Mouse (Mus musculus) mature B cell (primary cell): ENCODE measurements around the gene Cgnl1.

Source experiments
- in situ Hi-C: fragments of 300-500 bp; cut with MboI; formaldehyde crosslinking; loops from 2 replicates; pipeline ENCODE4 v1.14.3; 2019

Cgnl1 gene

DNA sequence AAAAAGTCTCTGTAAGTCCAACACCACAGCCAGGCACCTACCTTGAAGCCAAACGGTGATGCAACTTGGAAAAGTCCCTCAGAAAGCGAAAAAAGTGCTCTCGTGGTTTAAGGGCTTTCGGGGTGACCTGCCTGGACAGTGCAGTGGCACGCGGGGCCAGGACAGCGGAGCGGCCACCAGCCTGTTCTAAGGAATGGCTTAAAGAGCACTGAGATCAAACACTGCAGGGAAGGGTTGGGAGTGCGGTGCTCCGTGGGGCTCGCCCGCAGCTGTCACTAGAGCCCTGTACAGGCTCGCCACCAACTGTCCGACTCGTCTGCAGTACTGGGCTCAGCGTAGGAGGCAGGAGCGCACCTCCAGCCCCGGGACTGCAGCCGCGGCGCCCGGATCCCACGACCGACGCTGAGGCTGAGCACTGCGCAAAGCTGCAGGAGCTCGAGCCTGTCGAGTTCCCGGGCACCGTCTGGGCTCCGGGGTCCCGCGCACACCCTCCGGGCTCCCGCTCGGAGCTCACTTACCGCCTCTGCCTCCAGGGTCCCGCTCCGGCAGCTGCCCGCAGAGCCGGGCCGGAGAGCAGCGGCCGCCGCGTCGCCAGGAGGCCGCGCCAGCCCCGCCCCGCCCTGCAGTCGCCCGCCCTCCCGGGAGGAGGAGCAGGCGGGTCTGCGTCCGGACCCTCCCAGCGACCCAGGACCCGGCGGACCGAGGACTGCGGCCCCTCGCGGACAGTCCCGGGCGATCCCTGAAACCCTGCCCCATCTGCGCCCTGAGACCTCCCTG, at the start of gene Cgnl1:
TSS of gene Cgnl1 (minus strand) at position 612 of the 777 bp plus-strand sequence.
- in situ Hi-C loops, result no loop called here

DNA sequence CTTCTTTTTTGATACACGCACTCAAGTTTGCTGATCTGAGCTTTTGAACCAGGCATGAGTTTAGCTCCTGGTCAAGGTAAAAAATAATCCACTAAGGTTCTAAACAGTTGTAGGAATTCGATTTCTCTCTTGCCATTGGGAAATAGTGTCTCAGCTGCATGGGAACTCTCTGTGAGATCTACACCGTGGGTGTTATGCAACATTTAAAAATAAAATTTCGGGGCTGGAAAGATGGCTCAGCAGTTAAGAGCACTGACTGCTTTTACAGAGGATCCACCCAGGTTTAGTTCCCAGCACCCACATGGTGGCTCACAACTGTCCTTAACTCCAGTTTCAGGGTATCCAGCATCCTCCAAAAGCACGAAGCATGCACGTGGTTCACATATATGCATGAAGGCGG, 47.1 kb upstream of the Cgnl1 start:
- in situ Hi-C loops, result loop anchor here (10.0 kb wide), 1 partner anchor 174 kb away; no protein-coding TSS in a partner anchor

DNA sequence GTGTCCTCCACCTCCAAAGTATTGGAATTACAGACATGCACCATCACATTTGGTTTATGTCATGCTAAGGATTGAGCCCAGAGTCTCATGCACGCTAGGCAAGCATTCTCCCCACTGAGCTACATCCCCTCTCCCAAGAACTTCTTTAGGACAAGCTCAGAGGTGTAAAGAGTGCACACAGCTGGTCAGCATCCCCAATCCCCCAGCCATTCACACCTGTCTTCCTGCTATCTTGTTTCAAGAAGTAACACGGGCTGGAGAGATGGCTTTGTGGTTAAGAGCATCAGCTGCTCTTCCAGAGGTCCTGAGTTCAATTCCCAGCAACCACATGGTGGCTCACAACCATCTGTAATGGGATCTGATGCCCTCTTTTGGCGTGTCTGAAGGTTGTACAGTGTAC, 44.7 kb upstream of the Cgnl1 start:
- in situ Hi-C loops, result loop anchor here (10.0 kb wide), 1 partner anchor 171 kb away; no protein-coding TSS in a partner anchor

DNA sequence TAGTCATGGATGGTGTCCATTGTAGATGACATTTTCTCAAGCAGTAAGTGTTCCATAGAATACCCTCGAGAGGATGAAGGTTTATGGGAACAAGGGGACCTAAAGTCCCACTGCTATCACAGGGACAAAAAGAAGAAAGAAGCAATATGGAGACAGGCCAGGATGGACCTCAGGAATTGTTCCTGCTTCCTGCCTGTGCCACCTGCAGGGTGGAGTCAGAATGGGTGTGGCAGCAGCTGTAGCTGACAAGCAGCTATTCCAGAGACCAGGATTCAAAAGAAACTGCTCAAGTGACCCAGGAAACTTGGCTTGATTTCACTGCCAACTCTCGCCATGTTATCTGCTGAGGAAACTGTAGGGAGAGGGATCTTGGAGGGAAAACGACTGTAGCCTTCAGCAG, 42.2 kb upstream of the Cgnl1 start:
- in situ Hi-C loops, result loop anchor here (10.0 kb wide), 1 partner anchor 169 kb away; no protein-coding TSS in a partner anchor

DNA sequence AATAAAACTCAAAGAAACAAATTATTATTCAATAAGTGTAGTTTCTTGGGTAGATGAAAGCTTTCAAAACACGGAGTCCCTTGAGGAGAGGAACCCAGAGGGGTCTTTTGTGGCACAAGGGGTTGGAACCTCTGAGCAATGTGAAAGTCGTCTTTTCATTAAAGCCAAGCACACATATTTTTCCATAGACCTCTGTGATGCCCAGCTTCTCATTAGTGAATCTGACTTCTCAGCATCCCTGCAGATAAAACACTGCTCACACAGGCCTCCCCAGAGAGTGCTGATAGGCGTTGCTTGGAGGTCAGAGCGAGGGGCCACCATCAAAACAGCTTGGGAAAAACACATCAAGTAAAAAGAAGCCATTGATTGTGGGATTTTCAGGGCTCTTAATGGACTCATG, 41.5 kb upstream of the Cgnl1 start:
- in situ Hi-C loops, result loop anchor here (10.0 kb wide), 1 partner anchor 168 kb away; no protein-coding TSS in a partner anchor

DNA sequence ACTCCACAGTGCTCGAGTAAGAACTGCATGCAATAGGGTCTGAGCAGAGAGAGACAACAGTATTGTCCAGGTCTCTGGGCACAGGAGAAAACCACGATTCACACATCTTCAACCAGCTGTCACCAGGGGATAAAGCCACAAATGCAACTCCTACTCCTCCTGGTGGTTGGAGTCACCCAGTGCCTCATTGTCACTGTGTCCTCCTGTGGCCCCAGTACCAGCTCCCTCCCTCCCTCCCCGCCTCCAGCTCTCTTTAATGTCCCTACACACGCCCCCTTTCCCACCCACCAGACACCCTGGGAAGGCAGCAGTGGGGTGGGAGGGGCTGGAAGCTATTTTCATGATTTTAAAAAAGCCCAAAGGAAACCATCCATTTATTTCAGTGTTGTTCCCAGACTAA, 41.0 kb upstream of the Cgnl1 start:
- in situ Hi-C loops, result loop anchor here (10.0 kb wide), 1 partner anchor 168 kb away; no protein-coding TSS in a partner anchor

DNA sequence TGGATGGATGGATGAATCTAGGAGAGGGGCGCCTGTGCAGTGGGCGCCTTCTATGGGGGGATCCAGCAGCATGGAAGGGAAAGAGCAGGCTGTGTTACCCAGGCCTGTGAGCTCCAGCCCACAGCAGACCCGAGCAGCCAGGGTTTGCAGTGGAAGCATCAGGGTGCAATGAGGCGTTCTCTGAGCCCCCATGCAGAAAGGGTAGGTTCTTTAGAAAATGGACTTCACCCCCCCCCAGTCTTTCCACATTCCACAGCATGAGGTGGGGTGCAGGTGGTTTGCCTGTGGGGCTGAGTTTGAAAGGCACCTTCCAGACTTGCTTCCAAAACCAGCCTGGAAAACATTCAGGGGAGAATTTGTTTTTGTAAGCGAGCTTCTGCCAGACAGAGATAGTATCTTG, 40.0 kb upstream of the Cgnl1 start:
- in situ Hi-C loops, result loop anchor here (10.0 kb wide), 1 partner anchor 167 kb away; no protein-coding TSS in a partner anchor

DNA sequence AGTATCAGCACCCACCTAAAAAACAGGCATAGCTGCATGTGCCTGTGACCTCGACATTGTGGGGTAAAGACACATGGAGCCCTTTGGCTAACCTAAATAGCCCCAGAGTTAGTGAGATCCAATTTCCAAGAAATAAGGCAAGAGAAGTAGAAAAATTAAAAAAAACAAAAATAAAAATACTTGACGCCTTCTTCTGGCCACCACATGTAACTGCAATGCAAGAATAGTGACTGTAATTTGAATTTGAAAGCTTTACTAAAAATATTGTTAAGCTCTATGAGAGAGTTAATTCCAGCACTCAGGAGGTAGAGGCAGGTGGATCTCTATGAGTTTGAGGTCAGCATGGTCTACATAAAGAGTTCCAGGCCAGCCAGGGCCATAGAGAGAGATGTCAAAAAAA, 39.3 kb upstream of the Cgnl1 start:
- in situ Hi-C loops, result loop anchor here (10.0 kb wide), 1 partner anchor 166 kb away; no protein-coding TSS in a partner anchor

DNA sequence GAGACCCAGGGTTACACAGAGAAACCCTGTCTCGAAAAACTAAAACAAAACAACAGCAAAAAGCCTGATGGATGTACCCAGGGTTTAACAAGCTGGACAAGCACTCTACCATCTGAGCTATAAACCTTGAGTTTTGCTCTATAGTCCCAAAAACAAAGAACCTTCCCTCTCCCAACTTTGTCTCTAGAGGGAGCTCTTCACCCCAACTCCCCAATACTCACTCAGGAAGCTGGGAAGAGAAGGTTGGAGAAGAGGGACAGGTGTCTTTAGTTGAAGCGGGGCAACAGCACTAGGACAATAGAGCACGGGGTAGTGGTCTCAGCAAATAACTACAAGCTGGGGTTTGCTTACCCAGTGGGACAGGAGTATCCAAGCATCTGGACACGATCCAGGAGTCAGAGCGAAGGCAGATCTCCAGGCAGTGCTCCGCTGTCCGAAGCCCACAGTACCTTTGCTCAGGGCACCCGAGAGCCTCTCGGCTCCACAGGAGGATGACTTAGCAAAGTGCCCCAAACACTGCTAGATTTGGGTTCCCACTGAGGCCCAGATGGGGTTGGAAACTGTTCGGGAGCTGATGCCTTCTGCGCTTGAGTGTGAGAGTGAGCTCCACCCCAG, 37.3 kb upstream of the Cgnl1 start:
- in situ Hi-C loops, result no loop called here

DNA sequence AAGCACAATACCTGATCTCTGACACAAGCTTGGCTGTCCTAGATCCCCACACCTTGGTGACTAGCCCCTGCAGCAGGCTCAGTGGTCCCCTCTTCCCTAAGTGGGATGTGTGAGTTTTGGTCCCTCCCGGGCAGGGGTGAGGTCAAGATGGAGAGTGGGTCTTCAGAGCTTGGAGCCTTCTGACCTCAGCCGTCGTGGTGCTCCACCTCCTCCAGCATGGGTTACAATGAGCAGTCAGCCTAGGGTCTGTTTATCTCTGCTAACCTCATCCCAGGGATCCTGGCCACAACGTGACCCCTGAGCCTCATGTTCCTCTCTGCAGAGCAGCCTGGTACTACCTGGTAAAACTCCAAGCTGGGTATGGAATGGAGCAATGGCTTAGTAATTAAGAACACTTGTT, 36.4 kb upstream of the Cgnl1 start:
- in situ Hi-C loops, result no loop called here

DNA sequence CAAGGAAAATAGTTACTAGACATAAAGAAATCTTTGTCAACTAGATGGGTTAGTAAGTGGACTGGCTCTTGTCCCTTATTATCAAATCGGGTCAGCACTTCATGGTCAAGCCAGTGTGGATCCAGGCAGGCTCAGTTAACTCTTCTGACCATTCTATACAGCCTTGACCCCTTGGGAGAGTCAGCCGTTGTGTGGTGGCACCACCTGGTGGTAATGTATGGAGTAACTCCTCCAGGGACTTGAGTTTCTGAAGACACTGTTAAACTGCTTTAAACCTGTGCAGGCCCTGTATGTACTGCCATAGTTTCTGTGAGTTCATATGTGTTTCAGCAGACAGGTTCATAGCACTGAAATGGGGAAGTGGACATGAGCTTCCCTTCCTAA, 35.0 kb upstream of the Cgnl1 start:
- in situ Hi-C loops, result no loop called here

DNA sequence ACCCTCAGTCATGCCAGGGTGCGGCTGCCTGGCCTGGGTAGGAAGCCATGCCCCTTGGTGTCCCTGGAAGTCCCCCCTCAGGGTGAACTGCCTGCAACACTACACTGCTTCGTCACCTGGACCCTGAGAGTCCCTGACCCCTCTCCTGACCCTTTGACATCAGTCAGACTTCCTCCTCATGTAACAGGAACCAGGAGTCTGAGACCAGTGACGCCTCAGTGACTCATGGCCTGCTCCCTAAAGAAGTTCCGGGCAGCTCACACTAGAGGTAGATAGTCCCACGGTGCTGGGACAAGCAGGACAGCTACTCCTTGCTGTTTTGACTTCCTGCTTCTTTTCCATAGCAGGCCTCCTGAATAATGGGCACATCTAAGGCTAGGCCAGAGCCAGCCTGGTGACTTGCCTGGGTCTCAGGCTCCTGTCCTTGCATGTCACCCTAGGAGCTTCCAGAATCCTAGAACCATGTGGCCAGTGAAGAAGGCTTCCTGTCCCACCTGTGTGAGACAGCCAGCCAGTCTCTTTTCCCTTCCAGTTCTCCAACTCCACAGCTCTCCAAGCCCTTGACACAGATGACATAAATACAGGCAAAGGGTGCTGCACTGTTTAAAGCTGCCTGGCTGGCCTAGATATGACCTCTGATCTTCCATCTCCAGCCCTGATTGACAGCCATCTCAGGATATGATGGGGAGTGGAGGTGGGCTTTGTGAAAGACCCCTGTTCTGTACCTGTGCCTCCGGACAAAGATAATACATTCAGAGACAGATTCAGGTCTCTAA, 34.4 kb upstream of the Cgnl1 start:
- in situ Hi-C loops, result no loop called here

DNA sequence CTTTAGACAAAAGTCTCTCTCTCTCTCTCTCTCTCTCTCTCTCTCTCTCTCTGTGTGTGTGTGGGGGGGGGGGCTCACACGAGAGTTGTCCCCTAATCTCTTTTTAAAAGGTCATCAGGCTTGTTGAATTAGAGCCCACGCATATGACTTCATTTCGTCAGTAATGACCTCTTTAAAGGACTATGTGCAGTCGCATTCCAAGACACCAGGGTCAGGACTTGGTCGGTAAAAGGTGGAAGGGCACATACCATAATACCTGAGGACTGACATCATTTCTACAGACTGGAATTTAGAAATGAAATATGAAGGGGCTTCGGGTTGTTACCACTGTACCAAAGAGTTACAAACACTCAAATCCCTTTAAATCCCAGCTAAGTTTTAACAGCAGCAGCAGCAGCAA, 32.7 kb upstream of the Cgnl1 start:
- in situ Hi-C loops, result no loop called here

DNA sequence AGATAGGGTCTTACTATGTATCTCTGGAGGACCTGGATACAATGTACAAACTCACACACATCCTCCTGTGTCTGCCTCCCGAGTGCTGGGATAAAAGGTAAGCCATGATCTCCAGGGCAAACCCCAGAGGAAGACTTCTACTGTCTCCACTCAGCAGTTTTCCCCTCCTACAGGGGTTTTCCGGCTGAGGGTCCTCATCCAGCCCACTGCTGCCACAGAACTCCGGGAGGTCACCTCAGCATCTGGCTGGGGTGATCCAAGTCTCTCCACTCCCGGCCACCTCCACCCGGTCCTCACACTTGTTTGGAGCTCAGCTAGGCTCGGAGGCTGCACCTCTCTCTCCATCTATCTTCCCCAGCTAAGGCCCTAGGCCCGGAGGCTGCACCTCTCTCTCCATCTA, 31.9 kb upstream of the Cgnl1 start:
- in situ Hi-C loops, result no loop called here

DNA sequence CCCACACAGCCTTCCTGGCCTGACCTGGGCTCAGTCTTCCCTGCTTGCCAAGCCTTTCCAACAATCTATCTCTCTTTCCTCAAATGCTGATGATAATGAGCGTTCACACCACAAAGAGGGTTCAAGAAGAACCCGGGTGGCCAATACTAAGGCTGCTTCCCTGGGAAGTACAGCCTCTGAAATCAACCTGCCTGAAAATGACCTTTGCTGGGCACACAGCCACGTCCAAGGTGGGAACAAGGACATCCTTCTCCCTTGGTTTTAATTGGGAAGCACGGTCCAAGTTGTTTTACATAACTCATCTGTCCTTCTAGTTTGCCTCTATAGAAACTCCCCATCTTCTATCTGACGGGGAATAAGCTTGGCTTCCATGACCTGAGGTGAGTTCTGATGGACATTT, 28.2 kb upstream of the Cgnl1 start:
- in situ Hi-C loops, result no loop called here

DNA sequence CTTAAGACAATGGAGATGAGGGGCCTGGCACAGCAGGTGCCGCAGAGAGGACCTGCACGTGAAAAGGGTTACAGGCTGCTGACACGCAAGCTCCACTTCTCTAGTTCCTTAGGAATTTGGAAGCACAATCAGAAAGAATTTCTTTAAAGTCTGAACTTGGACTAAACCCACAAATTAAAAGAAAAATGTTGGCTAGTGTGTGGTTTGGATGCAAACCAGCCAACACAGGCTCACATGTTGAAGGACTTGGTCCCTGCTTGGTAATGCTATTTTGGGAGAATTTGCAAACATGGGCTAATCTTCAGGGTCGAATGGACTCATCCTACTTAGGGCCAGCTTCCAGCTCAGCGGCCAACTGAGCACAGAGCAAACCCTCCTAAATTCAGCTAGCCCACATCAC, 26.8 kb upstream of the Cgnl1 start:
- in situ Hi-C loops, result no loop called here

DNA sequence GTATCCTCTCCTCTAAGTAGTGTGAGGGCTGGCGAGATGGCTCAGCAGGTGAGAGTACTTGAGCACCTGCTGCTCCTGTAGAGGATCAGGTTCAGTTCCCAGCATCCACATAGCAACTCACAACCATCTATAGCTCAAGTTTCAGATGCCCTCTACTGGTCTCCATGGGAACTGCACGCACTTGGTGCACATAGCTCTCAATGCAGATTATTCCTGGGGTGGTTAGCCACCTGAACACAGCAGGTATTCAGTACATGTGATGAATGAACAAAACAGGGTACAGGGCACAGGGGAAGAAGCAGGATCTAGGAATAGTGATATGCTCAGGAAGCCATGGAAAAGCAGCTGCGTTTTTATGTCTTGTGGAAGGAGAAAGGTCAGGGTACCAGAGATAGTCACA, 6.0 kb upstream of the Cgnl1 start:
- in situ Hi-C loops, result no loop called here

DNA sequence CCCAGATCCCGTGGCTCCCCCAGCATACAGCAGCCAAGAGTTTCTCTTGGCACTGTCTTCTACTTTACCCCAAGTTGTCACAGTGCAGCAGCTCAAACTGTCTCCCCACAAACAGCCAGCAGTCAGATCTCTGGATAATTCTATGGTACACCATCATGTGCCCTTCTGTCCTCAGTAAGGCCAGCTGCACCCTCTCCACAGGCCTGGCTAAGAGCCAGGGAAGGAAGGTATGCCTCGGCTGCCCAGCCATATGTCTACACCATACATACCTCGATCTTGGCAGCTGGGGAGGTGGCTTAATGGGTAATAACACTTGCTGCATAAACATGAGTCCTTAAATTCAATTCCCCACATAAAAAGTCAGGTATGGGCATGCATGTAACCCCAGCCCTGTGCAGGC, 4.9 kb upstream of the Cgnl1 start:
- in situ Hi-C loops, result no loop called here

DNA sequence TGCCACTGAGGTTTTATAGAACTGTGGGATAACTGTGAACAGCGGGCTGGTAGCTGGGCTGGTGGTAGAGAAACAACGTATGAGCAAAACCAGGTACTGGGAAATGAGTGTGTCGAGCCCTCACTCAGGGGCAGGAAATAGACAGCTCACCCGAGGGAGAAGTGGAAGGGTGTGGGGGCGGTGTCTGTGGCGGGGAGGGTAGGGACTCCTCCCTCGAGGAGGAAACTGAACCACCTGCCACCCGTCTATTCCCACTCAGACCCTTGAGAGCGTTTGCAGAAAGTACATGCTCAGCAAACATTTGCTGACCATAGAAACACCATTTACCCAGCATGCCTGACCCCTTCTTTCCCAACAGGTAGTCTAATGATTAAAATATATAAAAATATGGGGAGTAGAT, 2.2 kb upstream of the Cgnl1 start:
- in situ Hi-C loops, result no loop called here

DNA sequence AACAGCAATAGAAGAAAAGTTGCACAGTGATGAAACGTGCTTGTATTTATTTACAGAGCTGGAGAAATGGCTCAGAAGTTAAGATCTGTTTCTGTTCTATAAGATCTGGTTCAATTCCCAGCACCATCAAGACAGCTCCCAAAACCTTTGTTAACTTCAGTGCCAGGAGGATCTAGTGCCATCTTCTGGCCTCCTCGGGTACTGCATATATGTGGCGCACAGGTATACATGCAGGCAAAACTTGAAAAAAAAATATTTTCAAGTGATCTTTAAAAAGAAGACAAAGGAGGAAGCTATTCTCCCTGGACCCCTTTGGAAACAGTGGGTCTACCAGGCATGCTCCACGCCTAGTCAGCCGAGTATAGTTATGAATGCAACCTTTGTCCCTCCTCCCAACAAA, 936 bp upstream of the Cgnl1 start:
- in situ Hi-C loops, result no loop called here

DNA sequence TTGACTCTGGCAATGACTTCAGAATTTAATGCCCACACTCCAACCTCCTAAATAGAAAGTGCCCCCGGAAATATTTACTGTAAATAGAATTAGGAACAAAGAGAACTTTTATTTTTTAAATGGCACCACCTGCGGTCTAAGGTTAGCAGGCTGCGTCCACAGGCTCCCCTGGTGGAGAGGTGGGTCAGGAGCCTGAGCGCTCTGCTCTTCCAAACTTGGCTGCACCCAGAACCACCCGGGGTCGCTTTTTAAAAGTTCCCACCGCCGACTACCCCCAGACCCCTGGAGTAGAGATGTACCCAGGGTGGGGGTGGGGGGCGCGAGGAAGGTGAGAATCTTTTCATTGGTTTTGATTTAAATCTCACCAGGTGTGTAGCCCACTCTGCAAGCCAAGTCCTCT, 918 bp downstream of the Cgnl1 start:
- in situ Hi-C loops, result no loop called here

DNA sequence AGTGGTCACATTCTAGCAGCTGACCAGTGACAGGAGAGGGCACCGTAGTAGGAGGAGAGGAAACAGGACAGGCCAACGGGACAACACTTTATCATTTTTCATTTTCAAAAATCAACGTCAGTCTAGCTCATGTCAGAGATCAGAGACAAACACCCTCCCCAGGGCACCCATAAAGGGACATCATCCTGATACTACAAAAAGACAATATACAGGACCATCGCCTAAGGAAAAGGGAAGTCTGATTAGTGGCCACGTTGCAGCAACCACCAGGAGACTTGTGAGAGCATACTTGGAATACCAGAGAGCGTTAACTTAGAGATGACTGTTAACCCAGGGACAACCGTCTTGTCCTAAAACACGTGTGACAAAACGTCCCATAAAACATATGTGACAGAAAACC, 1.7 kb downstream of the Cgnl1 start:
- in situ Hi-C loops, result no loop called here

DNA sequence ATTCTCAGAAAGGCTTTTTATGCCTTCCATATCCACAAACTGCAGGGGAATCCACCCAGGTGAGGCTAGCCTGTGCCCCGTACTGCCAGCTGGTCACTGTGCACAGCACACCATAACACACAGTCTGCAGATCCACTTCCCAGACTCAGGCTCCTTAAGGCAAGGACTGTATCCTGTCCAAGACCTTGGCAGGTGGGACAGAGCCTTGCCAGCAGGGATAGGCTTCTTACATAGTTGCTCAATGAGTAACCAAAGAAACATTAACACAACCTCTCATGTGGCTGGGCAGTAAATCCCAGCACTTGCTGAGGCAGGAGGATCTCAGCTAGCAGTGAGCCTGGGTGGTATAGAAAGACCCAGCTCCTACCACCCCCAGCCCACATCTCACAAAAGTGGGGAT, 3.3 kb downstream of the Cgnl1 start:
- in situ Hi-C loops, result no loop called here
